Mouse (Mus musculus) G1E-ER4 (cell line): ENCODE results near the gene Spata20. TPM values are rescaled to one million over a fixed set of nuclear protein-coding genes. Genes with fewer than 3 reads are reported as not detected.

Experiments used
- GATA1 ChIP-seq: IDR thresholded peaks from one replicate; pipeline ENCODE4 v1.8.0; 2012; ENCODE audit warnings: low read length, inconsistent platforms
- polyA plus RNA-seq: library from polyadenylated mRNA; stranded (reverse); fragments of >175 nt; gene quantifications from 2 replicates; pipeline ENCODE4 v1.2.3, GENCODE M21; 2012

Spata20 gene
- polyA plus RNA-seq, 1 experiment: not detected

DNA sequence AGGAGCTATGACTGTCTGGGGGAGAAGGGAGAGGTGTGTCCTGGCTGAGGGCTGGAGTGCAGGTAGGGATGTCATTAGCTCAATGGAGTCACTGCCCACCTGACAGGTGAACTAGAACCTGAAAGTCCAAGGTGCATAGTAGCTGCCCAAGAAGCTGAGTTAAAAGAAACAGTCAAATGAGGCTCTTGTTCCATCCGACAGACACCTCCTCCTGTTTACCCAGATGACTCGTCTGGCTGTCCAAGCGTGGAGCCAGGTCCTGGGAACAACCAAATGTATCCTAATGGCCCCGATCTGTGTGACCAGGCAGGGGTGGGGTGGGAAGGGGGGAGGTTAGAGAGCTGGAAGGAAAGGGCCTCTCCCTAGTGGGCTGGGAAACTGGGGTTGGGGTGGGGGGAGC, 40.7 kb downstream of the Spata20 start:
- TF ChIP-seq GATA1: no peak

DNA sequence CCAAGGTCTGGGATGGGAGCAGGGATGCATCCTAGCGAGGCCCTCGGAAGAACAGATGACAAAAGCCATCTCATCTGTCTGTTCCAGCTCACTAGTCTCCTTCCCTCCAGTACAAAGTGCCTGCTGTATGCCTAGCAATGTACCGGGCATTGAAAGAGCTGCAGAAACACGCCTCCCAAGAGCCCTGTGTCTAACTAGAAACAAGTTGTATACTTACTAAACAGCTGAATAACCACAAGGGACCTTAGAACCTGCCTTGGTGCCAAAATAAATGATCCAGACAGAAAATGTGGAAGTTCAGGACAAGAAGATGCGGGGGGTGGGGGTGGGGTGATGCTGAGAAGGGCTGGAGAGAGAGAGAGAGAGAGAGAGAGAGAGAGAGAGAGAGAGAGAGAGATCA, 41.1 kb downstream of the Spata20 start:
- TF ChIP-seq GATA1: no peak

DNA sequence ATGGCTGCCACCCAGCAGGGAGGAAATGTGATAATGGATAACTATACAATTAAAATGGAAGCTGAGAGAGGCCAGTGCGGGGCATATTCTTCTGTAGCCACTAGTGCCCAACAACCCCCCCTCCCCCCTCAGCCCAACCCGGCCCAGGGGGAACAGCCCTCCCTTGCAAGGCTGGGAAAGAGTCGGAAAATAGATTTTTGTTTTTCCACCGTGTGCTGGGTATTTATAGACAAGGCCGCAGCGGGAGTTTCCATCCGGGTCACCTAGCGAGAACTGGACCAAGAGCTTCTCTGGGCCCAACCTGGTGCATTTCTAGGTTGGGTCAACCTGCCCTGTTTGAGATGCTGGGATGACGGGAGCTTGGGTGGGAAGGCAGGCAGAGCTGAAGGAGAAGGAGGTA, 44.2 kb downstream of the Spata20 start:
- no peak for TF ChIP-seq GATA1

DNA sequence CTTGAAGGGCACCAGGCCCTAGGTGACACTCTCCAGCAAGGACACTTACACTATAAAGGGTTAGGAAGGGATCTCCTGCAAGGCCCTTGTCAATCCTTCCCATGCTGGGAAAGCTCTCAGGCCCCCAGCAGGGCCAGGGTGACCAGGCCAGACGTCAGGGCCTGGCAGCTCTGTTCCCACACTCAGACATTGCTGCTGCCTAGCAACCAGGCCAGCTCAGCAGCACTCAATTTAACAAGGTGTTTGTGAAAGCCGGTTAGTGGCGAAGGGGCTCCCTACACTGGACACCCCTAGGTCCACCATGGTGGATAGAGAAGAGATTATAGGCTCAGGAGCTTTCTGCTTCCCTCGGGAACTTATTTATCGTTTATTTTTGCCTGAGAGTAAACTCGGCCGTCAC, 44.9 kb downstream of the Spata20 start:
- TF ChIP-seq GATA1: no peak

DNA sequence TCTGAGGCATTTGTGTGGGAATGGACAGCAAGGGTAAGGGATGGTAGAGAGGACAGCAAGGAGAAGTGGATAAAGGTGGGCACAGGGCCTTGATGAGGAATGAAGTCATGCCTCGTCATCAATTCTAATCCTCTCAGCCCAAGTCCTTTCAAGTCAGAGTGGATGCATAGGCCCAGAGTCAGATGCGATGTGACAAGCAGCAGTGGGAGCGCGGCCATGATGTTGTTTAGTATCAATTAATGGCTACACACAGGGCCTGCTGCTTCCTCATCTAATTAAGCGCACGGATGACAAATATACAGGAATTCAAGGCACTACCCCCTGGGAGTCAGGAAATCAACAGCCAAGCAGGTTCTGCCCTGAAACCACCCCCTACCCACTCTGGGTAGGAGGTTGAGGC, 45.6 kb downstream of the Spata20 start:
- no peak for TF ChIP-seq GATA1

DNA sequence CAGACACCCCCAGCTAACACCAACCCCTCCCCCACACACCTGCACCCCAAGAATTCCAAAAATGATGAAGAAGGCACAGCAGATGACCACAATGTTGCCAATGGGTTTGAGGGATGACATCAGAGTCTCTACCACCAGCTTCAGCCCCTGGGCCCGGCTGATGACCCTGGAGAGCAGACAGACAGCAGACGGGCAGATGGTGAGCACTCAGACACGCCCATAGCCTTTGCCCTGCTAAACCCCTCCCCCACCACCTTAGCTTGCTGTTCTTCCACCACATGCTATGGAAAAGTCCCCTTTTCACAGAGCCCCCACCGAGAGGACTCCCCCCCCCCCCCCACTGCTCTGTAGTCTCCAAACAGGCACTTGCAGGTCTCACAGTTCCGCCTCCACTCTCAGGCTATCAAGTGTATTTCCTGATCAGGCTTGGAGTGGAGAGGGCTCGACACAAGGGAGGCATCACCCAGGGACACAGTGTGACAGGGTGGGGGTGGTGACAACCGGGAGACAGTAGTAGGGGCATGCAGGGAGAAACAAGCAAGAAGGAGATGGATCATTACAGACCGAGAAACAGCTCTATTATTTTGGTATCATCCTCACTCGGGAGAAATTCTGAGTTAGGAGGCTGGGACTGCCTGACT, 56.8 kb downstream of the Spata20 start:
- TF ChIP-seq GATA1: no peak

Other genes starting within 250 kb of the Spata20 start
- gene Wfikkn2, start 240.2 kb downstream of the Spata20 start, polyA plus RNA-seq: 0.02 TPM in 1 of 2 replicates, not detected in the other
- not detected in 2 replicates for gene Gm21885, start 204.3 kb downstream of the Spata20 start, polyA plus RNA-seq
- 24.5 and 34.4 TPM in 2 replicates for gene Luc7l3, start 164.2 kb downstream of the Spata20 start, polyA plus RNA-seq
- 78.2 and 81.2 TPM in 2 replicates for gene Ankrd40, start 158.2 kb downstream of the Spata20 start, polyA plus RNA-seq
- not detected in 2 replicates for gene Abcc3, start 93.2 kb downstream of the Spata20 start, polyA plus RNA-seq
- gene Cacna1g, start 12.0 kb downstream of the Spata20 start, polyA plus RNA-seq: not detected in 2 replicates
- gene Epn3, start 13.8 kb upstream of the Spata20 start, polyA plus RNA-seq: not detected in 2 replicates
- gene Mycbpap, start 35.6 kb upstream of the Spata20 start, polyA plus RNA-seq: not detected in 2 replicates
- gene Rsad1, start 63.1 kb upstream of the Spata20 start, polyA plus RNA-seq: 7.4 and 9.0 TPM in 2 replicates
- gene Chad, start 78.9 kb upstream of the Spata20 start, polyA plus RNA-seq: not detected in 2 replicates
- gene Acsf2, start 115.7 kb upstream of the Spata20 start, polyA plus RNA-seq: 0.08 and 0.17 TPM in 2 replicates
- 189 and 198 TPM in 2 replicates for gene Lrrc59, start 143.6 kb upstream of the Spata20 start, polyA plus RNA-seq
- 108 and 114 TPM in 2 replicates for gene Mrpl27, start 167.6 kb upstream of the Spata20 start, polyA plus RNA-seq
- 31.3 and 44.4 TPM in 2 replicates for gene Eme1, start 167.8 kb upstream of the Spata20 start, polyA plus RNA-seq
- 12.6 and 13.4 TPM in 2 replicates for gene Xylt2, start 191.3 kb upstream of the Spata20 start, polyA plus RNA-seq
- not detected in 2 replicates for gene Gm11541, start 218.3 kb upstream of the Spata20 start, polyA plus RNA-seq